Mouse (Mus musculus) heart, embryonic 10.5 days (tissue): ENCODE measurements around the gene Mvk. TPM values are rescaled to one million over a fixed set of nuclear protein-coding genes. Genes with fewer than 3 reads are reported as not detected.

Source experiments
- DNase-seq: peaks from one replicate; pipeline ENCODE4 v3.0.0-alpha.2; 2017; ENCODE audit warnings: low spot score
- H3K27ac ChIP-seq: fragments of 300-500 bp; sonication (generic); 2 replicates; pipeline ENCODE4 v1.5.1; 2016; ENCODE audit warnings: mild to moderate bottlenecking
- H3K27me3 ChIP-seq: fragments of 300-500 bp; sonication (generic); 2 replicates; pipeline ENCODE4 v1.6.1; 2016; ENCODE audit warnings: mild to moderate bottlenecking; ENCODE audit not compliant: poor library complexity, insufficient read depth, severe bottlenecking
- H3K36me3 ChIP-seq: fragments of 300-500 bp; sonication (generic); 2 replicates; pipeline ENCODE4 v1.6.1; 2016; ENCODE audit warnings: mild to moderate bottlenecking, moderate library complexity
- H3K4me1 ChIP-seq: fragments of 300-500 bp; sonication (generic); 2 replicates; pipeline ENCODE4 v1.6.1; 2016; ENCODE audit warnings: mild to moderate bottlenecking
- H3K4me3 ChIP-seq: fragments of 300-500 bp; sonication (generic); 2 replicates; pipeline ENCODE4 v1.5.1; 2016; ENCODE audit warnings: mild to moderate bottlenecking, moderate library complexity
- H3K9me3 ChIP-seq: fragments of 300-500 bp; sonication (generic); 2 replicates; pipeline ENCODE4 v1.6.1; 2016; ENCODE audit warnings: mild to moderate bottlenecking, moderate library complexity
- WGBS: fragments of 180-500 bp; shearing (Covaris S2); methylation state at CpG from one replicate; pipeline ENCODE4 v1.1.7; 2016; 5-methylcytosine and 5-hydroxymethylcytosine counted together
- microRNA-seq: library from miRNA; unstranded; fragments of <30 nt; microRNA quantifications from one replicate; pipeline ENCODE4, GENCODE M21; 2017
- polyA plus RNA-seq: library from polyadenylated mRNA; unstranded; fragments of >200 nt; fragmentation: Nextera tagmentation; extraction: Ambion mirVana; gene quantifications from 2 replicates; pipeline ENCODE4 v1.2.1, GENCODE M21; 2016

The Mvk gene
- polyA plus RNA-seq, 1 experiment from 2014 or later: 45.1 TPM

DNA sequence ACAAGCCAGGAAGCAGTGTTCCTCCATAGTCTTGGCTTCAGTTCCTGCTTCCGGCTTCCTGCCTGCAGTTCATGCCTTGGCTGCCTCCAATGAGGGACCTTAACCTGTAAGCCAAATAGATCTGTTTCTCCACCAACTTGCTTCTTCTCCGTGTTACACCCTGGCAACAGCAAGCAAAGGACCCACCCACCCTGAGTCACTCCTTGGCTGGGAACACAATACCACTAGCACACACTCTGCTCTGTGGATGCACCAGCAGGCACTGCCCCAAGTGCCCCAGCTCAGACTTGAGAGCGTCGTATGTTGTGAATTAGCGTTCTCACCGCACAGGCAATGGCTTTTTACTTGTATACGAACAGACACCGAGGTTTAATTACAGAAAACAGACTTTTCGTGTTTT lies 57.2 kb downstream of the Mvk start:
- no peak for DNase-seq
- no peaks in the 10 kb centered on the region for H3K36me3 ChIP-seq
- WGBS: 84% methylated on average over 9 of the region's 9 CpGs

DNA sequence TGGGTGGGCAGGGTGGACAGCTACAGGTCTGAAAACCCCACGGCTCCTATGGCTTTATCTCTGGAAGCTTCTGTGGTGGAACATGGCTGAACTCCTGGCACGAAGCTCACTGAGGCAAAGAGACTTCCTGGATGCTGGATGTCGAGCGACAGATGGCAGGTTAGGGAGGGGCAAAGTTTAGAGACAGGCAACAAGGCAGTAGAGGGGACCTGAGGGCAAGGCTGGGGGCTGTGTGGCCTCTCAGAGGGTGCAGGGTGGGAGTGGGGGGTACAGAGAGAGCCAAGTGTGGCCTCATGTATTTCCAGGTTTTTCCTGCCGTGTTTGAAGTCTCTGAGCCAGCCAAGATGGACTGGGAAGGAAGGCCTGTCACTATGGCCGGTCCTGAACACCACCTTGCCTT lies 60.8 kb downstream of the Mvk start:
- Histone ChIP-seq H3K9me3 (no peaks in the 10 kb centered on the region), H3K4me1 (peaks cover 26% of the 10 kb centered on the region), H3K27ac (no peak overlapping the region), H3K4me3 (no peak overlapping the region), H3K36me3 (no peaks in the 10 kb centered on the region), H3K27me3 (peaks cover 27% of the 10 kb centered on the region; the same call in 1 of the 2 replicates)
- 56% methylated on average over 6 of the region's 6 CpGs for WGBS
- no peak for DNase-seq

More for the DNA sequence above, 57.2 kb downstream of the Mvk start:
- Histone ChIP-seq H3K9me3 (no peaks in the 10 kb centered on the region; the same call in 1 of the 2 replicates), H3K27me3 (peaks cover 4% of the 10 kb centered on the region; the same call in 1 of the 2 replicates), H3K4me3 (no peak overlapping the region), H3K27ac (no peak overlapping the region), H3K4me1 (peaks cover 16% of the 10 kb centered on the region)

DNA sequence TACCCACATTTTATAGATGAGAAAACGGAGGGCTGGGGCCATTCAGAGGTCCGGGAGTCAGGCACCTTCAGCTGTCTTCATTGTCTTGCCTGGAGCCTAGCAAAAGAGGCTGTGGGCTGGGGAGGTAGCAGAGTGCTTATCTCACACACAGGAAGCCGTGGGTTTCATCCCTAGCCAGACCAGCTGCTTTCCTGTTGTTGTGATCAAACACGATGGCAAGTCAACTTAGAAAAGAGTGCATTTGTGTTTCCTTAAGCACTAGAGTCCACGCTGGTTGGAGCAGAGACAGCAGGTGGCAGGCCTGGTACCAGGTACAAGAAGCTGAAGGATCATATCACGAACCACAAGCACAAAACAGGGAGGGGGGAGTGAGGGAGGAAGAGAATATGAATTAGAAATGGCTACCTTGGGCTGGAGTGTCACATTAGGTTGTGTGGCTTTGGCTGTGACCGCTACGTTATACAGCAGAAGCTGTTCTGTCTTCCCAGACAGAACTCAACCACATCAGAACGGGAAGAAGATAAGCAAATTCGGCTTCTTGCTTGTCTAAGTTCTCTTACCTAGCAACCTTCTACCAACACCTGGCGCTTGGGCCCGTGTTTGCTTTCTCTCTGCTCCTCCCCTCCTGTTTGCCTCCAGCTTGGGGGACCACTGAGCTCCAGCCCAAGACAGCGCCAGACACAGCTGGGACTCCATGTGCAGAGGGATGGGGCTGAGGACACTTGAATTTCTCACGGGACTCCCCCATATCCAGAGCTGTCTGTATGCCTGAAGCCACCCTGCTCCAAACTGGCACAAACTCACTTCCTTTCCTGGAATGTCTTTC lies 61.4 kb downstream of the Mvk start:
- Histone ChIP-seq H3K9me3 (no peaks in the 10 kb centered on the region), H3K36me3 (no peaks in the 10 kb centered on the region), H3K27me3 (peaks cover 33% of the 10 kb centered on the region; the same call in 1 of the 2 replicates), H3K4me1 (peaks cover 30% of the 10 kb centered on the region), H3K4me3 (no peak overlapping the region), H3K27ac (no peak overlapping the region)
- no peak for DNase-seq
- 59% methylated on average over 14 of the region's 14 CpGs for WGBS

DNA sequence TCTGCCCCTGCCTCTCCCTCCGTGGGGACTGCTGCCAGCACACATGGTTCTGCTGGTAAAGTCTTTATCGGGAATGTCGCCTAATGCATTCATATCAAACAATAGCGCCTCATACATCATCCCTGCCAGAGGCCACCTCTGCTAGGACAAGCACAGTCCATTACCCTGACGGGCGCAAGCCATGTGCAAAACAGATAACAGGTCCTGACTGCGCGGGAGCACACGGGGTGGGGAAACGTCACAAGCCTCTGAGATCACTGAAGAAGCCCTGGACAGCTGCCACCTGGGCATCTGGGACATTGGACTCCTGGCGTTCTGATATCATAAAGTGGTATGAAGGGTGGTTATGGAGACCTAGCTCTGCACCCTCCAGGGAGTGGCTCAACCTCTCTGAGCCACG lies 63.3 kb downstream of the Mvk start:
- no peaks in the 10 kb centered on the region for H3K36me3 ChIP-seq
- no peaks in the 10 kb centered on the region for H3K9me3 ChIP-seq
- no peak for DNase-seq
- H3K27ac ChIP-seq: no peak overlapping the region
- WGBS: 54% methylated on average over 12 of the region's 12 CpGs
- H3K4me3 ChIP-seq: no peak overlapping the region
- H3K27me3 ChIP-seq: peaks cover 52% of the 10 kb centered on the region
- peaks cover 31% of the 10 kb centered on the region for H3K4me1 ChIP-seq

DNA sequence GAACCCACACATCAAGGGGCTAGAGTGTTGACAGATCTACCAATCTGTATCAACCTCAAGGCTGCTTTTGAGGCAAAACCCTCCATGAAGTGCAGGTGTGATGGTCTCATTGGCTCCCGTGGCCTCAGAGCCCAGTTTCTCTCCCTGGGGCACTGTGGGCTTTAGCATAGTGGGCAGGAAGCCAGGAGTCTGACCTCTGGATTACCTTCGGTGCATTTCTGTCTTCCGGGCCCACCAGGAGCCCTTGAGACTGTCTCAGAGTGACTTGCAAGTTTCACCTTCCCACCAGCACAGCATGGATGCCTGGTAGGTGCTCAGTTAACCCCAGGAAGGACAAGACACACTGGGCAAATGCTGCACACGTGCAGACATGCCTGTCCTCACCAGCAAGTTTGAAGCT lies 63.9 kb downstream of the Mvk start:
- Histone ChIP-seq H3K9me3 (no peaks in the 10 kb centered on the region), H3K27me3 (peaks cover 57% of the 10 kb centered on the region), H3K27ac (no peak overlapping the region), H3K36me3 (no peaks in the 10 kb centered on the region), H3K4me3 (no peak overlapping the region), H3K4me1 (peaks cover 33% of the 10 kb centered on the region)
- 51% methylated on average over 4 of the region's 4 CpGs for WGBS
- DNase-seq: no peak

DNA sequence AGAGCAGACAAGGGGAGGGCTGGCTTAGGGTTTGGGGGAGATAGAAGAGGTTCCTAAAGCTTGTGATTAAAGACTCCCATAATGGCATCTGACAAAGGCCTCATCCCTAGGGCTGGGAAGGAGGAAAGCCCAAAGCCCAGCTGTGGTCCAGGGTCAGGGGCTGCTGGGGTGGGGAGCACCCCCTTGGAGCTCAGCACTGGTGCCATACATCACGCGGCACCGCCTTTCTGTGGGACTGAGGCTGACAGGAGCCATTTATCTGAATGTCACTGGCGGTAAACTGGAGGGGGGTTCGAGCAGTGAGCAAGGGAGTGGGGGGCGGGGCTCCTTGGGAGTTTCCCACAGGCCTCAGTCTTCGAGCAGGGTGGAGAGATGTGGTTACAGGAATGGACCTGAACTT lies 65.4 kb downstream of the Mvk start:
- no peak overlapping the region for H3K27ac ChIP-seq
- no peak overlapping the region for H3K4me3 ChIP-seq
- DNase-seq: no peak
- 70% methylated on average over 7 of the region's 7 CpGs for WGBS
- no peaks in the 10 kb centered on the region for H3K9me3 ChIP-seq
- peaks cover 68% of the 10 kb centered on the region for H3K27me3 ChIP-seq
- H3K4me1 ChIP-seq: peaks cover 45% of the 10 kb centered on the region
- H3K36me3 ChIP-seq: no peaks in the 10 kb centered on the region

Small RNAs within 50 kb of the gene (microRNA-seq; reads per million reads assigned to microRNA genes)
- gene Mir7027: not detected

Other genes starting within 250 kb of the Mvk start
- gene Foxn4, start 170.5 kb upstream of the Mvk start, polyA plus RNA-seq: not detected in 2 replicates
- 0.71 and 0.82 TPM in 2 replicates for gene Myo1h, start 155.1 kb upstream of the Mvk start, polyA plus RNA-seq
- 105 and 113 TPM in 2 replicates for gene Kctd10, start 63.8 kb upstream of the Mvk start, polyA plus RNA-seq
- 47.9 and 59.0 TPM in 2 replicates for gene Ube3b, start 63.7 kb upstream of the Mvk start, polyA plus RNA-seq
- gene Mmab, start 209 bp upstream of the Mvk start, polyA plus RNA-seq: 28.5 and 34.5 TPM in 2 replicates
- gene Fam222a, start 123.7 kb downstream of the Mvk start, polyA plus RNA-seq: 0.60 and 1.5 TPM in 2 replicates
- gene Trpv4, start 214.2 kb downstream of the Mvk start, polyA plus RNA-seq: 1.1 TPM in 2 replicates
- 65.8 and 71.8 TPM in 2 replicates for gene Gltp, start 246.7 kb downstream of the Mvk start, polyA plus RNA-seq